Comparison of ENCODE assay signal across 8 mouse cellular contexts in the genomic region with DNA sequence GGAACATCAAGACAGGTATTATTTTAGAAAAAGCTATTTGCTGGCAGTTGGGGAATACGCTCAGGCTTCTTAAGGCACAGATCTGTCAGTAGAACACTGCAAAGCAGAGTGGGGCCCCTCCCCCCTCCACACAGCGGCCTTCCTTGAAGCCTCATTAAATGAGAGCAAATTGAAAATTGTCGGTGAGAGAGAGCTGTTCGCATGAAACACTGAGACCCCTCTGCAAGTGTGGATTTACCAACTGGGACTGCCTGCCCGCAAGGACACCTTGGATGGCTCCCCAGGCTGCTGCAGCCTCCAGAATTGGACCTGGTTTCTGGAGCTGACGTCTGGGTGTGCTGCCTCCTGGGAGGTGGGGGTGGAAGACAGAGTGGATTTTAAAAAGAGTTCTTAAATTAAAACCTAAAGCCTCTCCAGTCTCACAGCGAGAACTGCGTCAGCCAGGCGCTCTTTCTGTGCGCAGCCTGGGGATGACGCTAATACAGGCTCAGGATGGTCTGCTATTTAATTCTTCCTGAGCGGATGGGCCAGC. TPM values are rescaled to one million over a fixed set of nuclear protein-coding genes. Genes with fewer than 3 reads are reported as not detected.
DNase-seq lines count a peak whose midpoint lies in the region; ATAC-seq lines count a peak whose summit lies in the region.

No protein-coding gene starts in this region.

- H3K4me2 ChIP-seq in neural tube, embryonic 11.5 days (ENCODE audit: low read depth): no peak overlapping the region
- no peak overlapping the region for H3K4me2 ChIP-seq in hindbrain, embryonic 11.5 days (replicated peaks; ENCODE audit: low read depth, low read length)

- H3K36me3 ChIP-seq in neural tube, embryonic 11.5 days (ENCODE audit: control insufficient read depth, insufficient read depth, low read length): no peaks in the 10 kb centered on the region
- H3K36me3 ChIP-seq in hindbrain, embryonic 11.5 days (ENCODE audit: control insufficient read depth, insufficient read depth, low read length): no peaks in the 10 kb centered on the region
- H3K36me3 ChIP-seq in limb, embryonic 10.5 days: no peaks in the 10 kb centered on the region

- H3K27me3 ChIP-seq in neural tube, embryonic 11.5 days (ENCODE audit: control insufficient read depth, insufficient read depth, low read length): no peaks in the 10 kb centered on the region
- no peaks in the 10 kb centered on the region for H3K27me3 ChIP-seq in hindbrain, embryonic 11.5 days (ENCODE audit: control insufficient read depth, insufficient read depth, low read length)
- H3K27me3 ChIP-seq in limb, embryonic 10.5 days (ENCODE audit: low read depth, poor library complexity, severe bottlenecking): no peaks in the 10 kb centered on the region

- no peak overlapping the region for H3K9ac ChIP-seq in neural tube, embryonic 11.5 days (ENCODE audit: low read length)
- no peak overlapping the region for H3K9ac ChIP-seq in hindbrain, embryonic 11.5 days (ENCODE audit: low read depth, low read length)

- no peak overlapping the region for H3K4me3 ChIP-seq in neural tube, embryonic 11.5 days (ENCODE audit: low read depth, low read length)
- H3K4me3 ChIP-seq in hindbrain, embryonic 11.5 days (ENCODE audit: low read depth, low read length): no peak overlapping the region
- peak overlapping the region; percentile 20; the same call in 1 of the 2 replicates for H3K4me3 ChIP-seq in limb, embryonic 10.5 days

- H3K27ac ChIP-seq in neural tube, embryonic 11.5 days (ENCODE audit: low read depth, low read length): 0 out of 2 replicates have a peak overlapping the region, but pooled peaks have one; percentile 39
- H3K27ac ChIP-seq in hindbrain, embryonic 11.5 days (ENCODE audit: low read depth, low read length): no peak overlapping the region
- peak overlapping the region; percentile 61 for H3K27ac ChIP-seq in limb, embryonic 10.5 days

- DNase-seq in neural tube, embryonic 11.5 days (ENCODE audit: low spot score): peak; percentile 39
- DNase-seq in neural tube, embryonic 10.5 days (ENCODE audit: extremely low spot score, low spot score): no peak
- DNase-seq in hindbrain, embryonic 11.5 days (ENCODE audit: low spot score): peak; percentile 31
- no peak for DNase-seq in limb, embryonic 10.5 days (ENCODE audit: low spot score)
- peak; percentile 64 for DNase-seq in right cerebral cortex, postnatal 4 days
- no peak for DNase-seq in liver
- no peak for DNase-seq in natural killer cell, adult 2 months (ENCODE audit: low spot score in 2 of 2)
- DNase-seq in urinary bladder, adult 18-20 months (ENCODE audit: low spot score in 2 of 2): no peak

- H3K9me3 ChIP-seq in neural tube, embryonic 11.5 days (ENCODE audit: control insufficient read depth, low read length): no peaks in the 10 kb centered on the region
- H3K9me3 ChIP-seq in hindbrain, embryonic 11.5 days (ENCODE audit: control insufficient read depth, low read length): no peaks in the 10 kb centered on the region
- H3K9me3 ChIP-seq in limb, embryonic 10.5 days (replicated peaks): no peaks in the 10 kb centered on the region

- 64% methylated on average over 12 of the region's 12 CpGs for WGBS in neural tube, embryonic 11.5 days
- 56% methylated on average over 12 of the region's 12 CpGs for WGBS in hindbrain, embryonic 11.5 days
- 51% methylated on average over 12 of the region's 12 CpGs for WGBS in limb, embryonic 10.5 days

- no peak for ATAC-seq in neural tube, embryonic 11.5 days (ENCODE audit: insufficient read depth, low FRiP score, low TSS enrichment)
- peak; percentile 65 for ATAC-seq in hindbrain, embryonic 11.5 days (ENCODE audit: low FRiP score)

- H3K4me1 ChIP-seq in neural tube, embryonic 11.5 days (ENCODE audit: control insufficient read depth, insufficient read depth, low read length): peaks cover 6% of the 10 kb centered on the region
- no peaks in the 10 kb centered on the region for H3K4me1 ChIP-seq in hindbrain, embryonic 11.5 days (replicated peaks; ENCODE audit: control insufficient read depth, insufficient read depth, low read length)
- peaks cover 47% of the 10 kb centered on the region for H3K4me1 ChIP-seq in limb, embryonic 10.5 days

RNA-seq across cellular contexts. Expression of a gene that starts 46.9 kb away (rescaled TPM):
- 113 and 122 TPM in 2 replicates for polyA plus RNA-seq in neural tube, embryonic 11.5 days (2014; fragmentation: Nextera tagmentation; extraction: Ambion mirVana)
- 112 and 115 TPM in 2 replicates for polyA plus RNA-seq in hindbrain, embryonic 11.5 days (2014; fragmentation: Nextera tagmentation; extraction: Ambion mirVana)
- 13.8 and 14.5 TPM in 2 replicates for polyA plus RNA-seq in limb, embryonic 10.5 days (2016; fragmentation: Nextera tagmentation; extraction: Ambion mirVana)

Comparison
In these comparisons a context has a peak if more than half of its experiments do, and no peak if none do; other contexts are left out.
1. DNase-seq: peak in neural tube, embryonic 11.5 days (single experiment), hindbrain, embryonic 11.5 days (single experiment) and right cerebral cortex, postnatal 4 days (single experiment); none in neural tube, embryonic 10.5 days (single experiment), limb, embryonic 10.5 days (single experiment), liver (single experiment), natural killer cell, adult 2 months (0 of 2) and urinary bladder, adult 18-20 months (0 of 2).